8 mouse cellular contexts compared by ENCODE assay signal in the genomic region with DNA sequence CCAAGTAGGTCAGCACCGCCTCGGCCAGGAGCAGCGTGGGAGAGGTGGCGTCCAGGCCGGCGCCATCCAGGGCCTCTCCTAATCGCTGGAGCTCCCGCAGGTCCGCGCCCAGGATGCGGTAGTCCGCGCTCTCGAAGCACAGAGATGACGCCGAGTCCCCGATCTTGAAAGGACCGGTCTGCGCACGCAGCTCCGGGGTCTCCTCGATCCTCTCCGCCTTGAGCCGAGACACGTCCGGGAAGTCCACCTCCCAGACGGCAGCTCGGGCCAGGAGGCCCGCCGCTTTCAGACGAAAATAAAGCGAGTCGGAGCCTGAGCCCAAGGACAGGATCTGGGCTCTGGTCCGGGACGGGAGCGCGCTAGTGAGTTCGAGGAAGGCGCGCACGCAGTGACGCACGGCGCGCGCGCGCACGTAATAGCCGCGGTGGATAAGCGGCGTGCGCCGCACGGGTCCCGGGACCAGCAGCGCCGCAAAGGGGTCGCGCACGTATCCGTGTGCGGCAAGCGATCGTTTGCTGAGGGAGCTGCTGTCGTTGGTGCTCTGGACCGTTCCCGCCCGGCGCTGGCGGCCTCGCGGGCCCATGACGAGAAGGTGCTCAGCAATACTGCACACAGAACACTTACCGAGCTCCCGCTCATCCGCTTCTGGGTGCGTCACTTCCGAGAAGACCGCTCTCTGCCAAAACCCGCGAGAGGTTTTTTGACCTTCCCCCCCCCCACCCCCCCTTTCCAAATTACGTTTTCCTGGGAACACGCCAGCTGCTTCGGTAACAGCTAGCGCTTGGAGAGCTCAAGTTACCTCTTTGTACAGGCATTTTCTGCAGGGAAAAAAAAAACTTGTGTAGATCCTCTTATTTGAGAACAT. TPM values are rescaled to one million over a fixed set of nuclear protein-coding genes. Genes with fewer than 3 reads are reported as not detected.
DNase-seq lines count a peak whose midpoint lies in the region; ATAC-seq lines count a peak whose summit lies in the region.

A gene (plus strand): TSS at position 411 of the 865 bp plus-strand sequence.
A gene (minus strand): TSS at position 636 of the 865 bp plus-strand sequence.

- peak within 1 kb of the TSS; percentile 99 for H3K27ac ChIP-seq in hindbrain, embryonic 13.5 days

- peak within 1 kb of the TSS; percentile 94 for H3K4me2 ChIP-seq in hindbrain, embryonic 13.5 days

- DNase-seq in NIH3T3 (ENCODE audit: low read depth): peak; percentile 92
- DNase-seq in cerebellum, postnatal 10 days: peak; percentile 95
- peak; percentile 85 to 90 for DNase-seq in frontal cortex, postnatal 14 days (ENCODE audit: low spot score in 2 of 2)
- peak; percentile 84 to 94 for DNase-seq in layer of hippocampus, postnatal 25 days (ENCODE audit: extremely low spot score in 1 of 2, low spot score in 1 of 2)
- peak; percentile 89 for DNase-seq in lung, postnatal 25 days (ENCODE audit: low spot score)
- peak; percentile 89 for DNase-seq in retina, embryonic 14.5 days (ENCODE audit: low spot score)
- DNase-seq in thymus, postnatal 4 days: peak; percentile 92

- under 1% methylated on average over 87 of the region's 87 CpGs for WGBS in hindbrain, embryonic 13.5 days

- peak within 1 kb of the TSS; percentile 75 for H3K4me3 ChIP-seq in hindbrain, embryonic 13.5 days

- no peaks in the 10 kb centered on the region for H3K27me3 ChIP-seq in hindbrain, embryonic 13.5 days

- ATAC-seq in hindbrain, embryonic 13.5 days (ENCODE audit: low FRiP score): peak; percentile 97

- peaks cover 41% of the 10 kb centered on the region for H3K4me1 ChIP-seq in hindbrain, embryonic 13.5 days (replicated peaks)

- H3K9ac ChIP-seq in hindbrain, embryonic 13.5 days: peak within 1 kb of the TSS; percentile 97

- no peaks in the 10 kb centered on the region for H3K9me3 ChIP-seq in hindbrain, embryonic 13.5 days

- peaks cover 30% of the 10 kb centered on the region for H3K36me3 ChIP-seq in hindbrain, embryonic 13.5 days

RNA-seq across cellular contexts. Expression of the first gene that starts in this region (rescaled TPM):
- 32.0 and 33.0 TPM in 2 replicates for polyA plus RNA-seq in hindbrain, embryonic 13.5 days (2015; fragmentation: Nextera tagmentation; extraction: Ambion mirVana)
- total RNA-seq in layer of hippocampus, postnatal 25 days (2021): 10 to 100 TPM; 17.9 to 19.6 TPM

RNA-seq across cellular contexts. Expression of the second gene that starts in this region (rescaled TPM):
- 23.9 and 24.5 TPM in 2 replicates for polyA plus RNA-seq in hindbrain, embryonic 13.5 days (2015; fragmentation: Nextera tagmentation; extraction: Ambion mirVana)
- 1 to 10 TPM; 7.7 to 9.2 TPM for total RNA-seq in layer of hippocampus, postnatal 25 days (2021)

Comparison
In these comparisons a context has a peak if more than half of its experiments do, and no peak if none do; other contexts are left out.
1. Peak in every context shown above with its lines: DNase-seq, ATAC-seq, H3K4me3 ChIP-seq and H3K27ac ChIP-seq.